Mouse (Mus musculus) olfactory bulb, adult 2 months (tissue): Measurements from ENCODE around the gene Nfatc3.

ENCODE experiments used
- CTCF ChIP-seq: fragments of 200-500 bp; IDR thresholded peaks from 2 replicates; pipeline ENCODE4 v1.5.1; 2012; ENCODE audit warnings: low read depth, mild to moderate bottlenecking, low read length, moderate library complexity; ENCODE audit not compliant: insufficient read depth
- POLR2A ChIP-seq: fragments of 200-500 bp; IDR thresholded peaks from 2 replicates; pipeline ENCODE4 v1.6.1; 2012; ENCODE audit warnings: mild to moderate bottlenecking, low read depth, low read length, moderate library complexity; ENCODE audit not compliant: insufficient read depth

DNA sequence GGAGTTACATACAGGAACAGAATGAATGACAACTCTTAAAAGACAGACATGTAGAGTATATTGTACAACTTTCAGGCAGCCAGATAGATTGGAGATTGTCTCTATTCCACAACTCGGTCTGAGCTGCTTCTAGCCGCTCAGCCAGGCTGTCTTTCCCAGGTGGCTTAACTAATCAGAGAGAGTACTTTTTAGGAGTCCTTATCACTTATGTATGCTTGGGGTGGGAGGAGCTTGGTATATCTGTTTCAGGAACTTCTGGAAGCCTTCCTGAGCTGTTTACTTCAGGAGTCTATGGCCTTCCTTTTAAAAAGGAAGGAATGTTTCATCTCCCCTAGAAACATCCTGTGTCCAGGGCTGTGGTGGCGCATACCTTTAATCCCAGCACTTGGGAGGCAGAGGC is 40.6 kb upstream of the Nfatc3 start:
- TF ChIP-seq POLR2A (no peak), CTCF (no peak)
